Mouse (Mus musculus) liver, embryonic 12.5 days (tissue): Measurements from ENCODE around the gene Lrch3. TPM values are rescaled to one million over a fixed set of nuclear protein-coding genes. Genes with fewer than 3 reads are reported as not detected.
A peak's percentile ranks its signal among the peaks of the same experiment; 100 is the strongest.
"Not testable (repeated sequence)": the region's sequence is repeated elsewhere in the genome, so short reads cannot be mapped to it uniquely, and the experiment has no call there.

Source experiments
- ATAC-seq: fragments of 200-750 bp; cut with Nextera tagmentation; 2 replicates; pipeline ENCODE4 v1.8.0; 2017; ENCODE audit warnings: moderate number of reproducible peaks, mild to moderate bottlenecking, moderate library complexity
- H3K27ac ChIP-seq: fragments of 300-500 bp; sonication (generic); 2 replicates; pipeline ENCODE4 v1.5.1; 2016; ENCODE audit warnings: mild to moderate bottlenecking
- H3K27me3 ChIP-seq: fragments of 300-500 bp; sonication (generic); replicated peaks from 2 replicates; pipeline ENCODE4 v1.6.1; 2016; ENCODE audit warnings: mild to moderate bottlenecking, moderate library complexity
- H3K36me3 ChIP-seq: fragments of 300-500 bp; sonication (generic); 2 replicates; pipeline ENCODE4 v1.6.1; 2016; ENCODE audit warnings: mild to moderate bottlenecking, moderate library complexity
- H3K4me1 ChIP-seq: fragments of 300-500 bp; sonication (generic); 2 replicates; pipeline ENCODE4 v1.6.1; 2016
- H3K4me2 ChIP-seq: fragments of 300-500 bp; sonication (generic); 2 replicates; pipeline ENCODE4 v1.6.1; 2016; ENCODE audit warnings: mild to moderate bottlenecking, moderate library complexity
- H3K4me3 ChIP-seq: fragments of 300-500 bp; sonication (generic); 2 replicates; pipeline ENCODE4 v1.5.1; 2016; ENCODE audit warnings: mild to moderate bottlenecking, moderate library complexity
- H3K9ac ChIP-seq: fragments of 300-500 bp; sonication (generic); 2 replicates; pipeline ENCODE4 v1.6.1; 2016; ENCODE audit warnings: mild to moderate bottlenecking, moderate library complexity
- H3K9me3 ChIP-seq: fragments of 300-500 bp; sonication (generic); replicated peaks from 2 replicates; pipeline ENCODE4 v1.6.1; 2016; ENCODE audit warnings: mild to moderate bottlenecking, moderate library complexity
- WGBS: fragments of 180-500 bp; shearing (Covaris S2); methylation state at CpG from one replicate; pipeline ENCODE4 v1.1.7; 2016; ENCODE audit not compliant: insufficient replicate concordance; 5-methylcytosine and 5-hydroxymethylcytosine counted together
- polyA plus RNA-seq: library from polyadenylated mRNA; unstranded; fragments of >200 nt; fragmentation: Nextera tagmentation; extraction: Ambion mirVana; gene quantifications from 2 replicates; pipeline ENCODE4 v1.2.1, GENCODE M21; 2016

Lrch3 gene
- polyA plus RNA-seq, 1 experiment from 2014 or later = 9.9 TPM

- Histone ChIP-seq H3K4me1 (no peaks in the 10 kb centered on the region), H3K4me2 (no peak overlapping the region), H3K27ac (no peak overlapping the region), H3K36me3 (no peaks in the 10 kb centered on the region), H3K4me3 (no peak overlapping the region), H3K27me3 (no peaks in the 10 kb centered on the region), H3K9me3 (no peaks in the 10 kb centered on the region), H3K9ac (no peak overlapping the region)
- WGBS = 82% methylated on average over 4 of the region's 4 CpGs
- no peak for ATAC-seq
Observed at GRCm38 (mm10) chr16:33036006-33036405, 122.1 kb downstream of the Lrch3 start.

- no peak overlapping the region for H3K4me2 ChIP-seq
- no peak overlapping the region for H3K27ac ChIP-seq
- H3K9me3 ChIP-seq = no peaks in the 10 kb centered on the region
- 0 out of 2 replicates have a peak, but pooled peaks cover 4% of the 10 kb centered on the region for H3K4me1 ChIP-seq
- WGBS = 61% methylated on average over 1 of the region's 1 CpGs
- no peak for ATAC-seq
- no peak overlapping the region for H3K9ac ChIP-seq
- no peaks in the 10 kb centered on the region for H3K36me3 ChIP-seq
- H3K4me3 ChIP-seq = no peak overlapping the region
- H3K27me3 ChIP-seq = no peaks in the 10 kb centered on the region
Observed at GRCm38 (mm10) chr16:33042682-33043081, 128.8 kb downstream of the Lrch3 start.

GRCm38 (mm10) chr16:33043268-33043667 lies 129.4 kb downstream of the Lrch3 start:
- no peaks in the 10 kb centered on the region for H3K27me3 ChIP-seq
- H3K36me3 ChIP-seq = no peaks in the 10 kb centered on the region
- H3K27ac ChIP-seq = no peak overlapping the region
- ATAC-seq = no peak
- no peak overlapping the region for H3K4me3 ChIP-seq
- 0 out of 2 replicates have a peak, but pooled peaks cover 4% of the 10 kb centered on the region for H3K4me1 ChIP-seq
- H3K9me3 ChIP-seq = no peaks in the 10 kb centered on the region
- 34% methylated on average over 2 of the region's 2 CpGs for WGBS
- no peak overlapping the region for H3K9ac ChIP-seq
- no peak overlapping the region for H3K4me2 ChIP-seq

- Histone ChIP-seq H3K36me3 (no peaks in the 10 kb centered on the region), H3K27me3 (no peaks in the 10 kb centered on the region), H3K9me3 (no peaks in the 10 kb centered on the region), H3K27ac (no peak overlapping the region), H3K9ac (no peak overlapping the region), H3K4me1 (no peaks in the 10 kb centered on the region), H3K4me3 (no peak overlapping the region), H3K4me2 (no peak overlapping the region)
- 74% methylated on average over 1 of the region's 1 CpGs for WGBS
- no peak for ATAC-seq
Observed at GRCm38 (mm10) chr16:33048004-33048403, 134.1 kb downstream of the Lrch3 start.

GRCm38 (mm10) chr16:33048686-33049085 lies 134.8 kb downstream of the Lrch3 start:
- Histone ChIP-seq H3K4me1 (no peaks in the 10 kb centered on the region), H3K27ac (no peak overlapping the region), H3K4me3 (no peak overlapping the region), H3K36me3 (no peaks in the 10 kb centered on the region), H3K9me3 (no peaks in the 10 kb centered on the region), H3K9ac (no peak overlapping the region), H3K27me3 (no peaks in the 10 kb centered on the region), H3K4me2 (no peak overlapping the region)
- 70% methylated on average over 2 of the region's 2 CpGs for WGBS
- no peak for ATAC-seq

GRCm38 (mm10) chr16:33049809-33050208 lies 135.9 kb downstream of the Lrch3 start:
- Histone ChIP-seq H3K9ac (no peak overlapping the region), H3K36me3 (no peaks in the 10 kb centered on the region), H3K27ac (no peak overlapping the region), H3K9me3 (no peaks in the 10 kb centered on the region), H3K27me3 (no peaks in the 10 kb centered on the region), H3K4me1 (no peaks in the 10 kb centered on the region), H3K4me3 (peak overlapping the region; percentile 17), H3K4me2 (peak overlapping the region; percentile 33)
- 61% methylated on average over 16 of the region's 16 CpGs for whole genome bisulfite sequencing
- no peak for ATAC-seq

- ATAC-seq = no peak
- 61% methylated on average over 5 of the region's 5 CpGs for WGBS
- Histone ChIP-seq H3K9me3 (no peaks in the 10 kb centered on the region), H3K4me2 (no peak overlapping the region), H3K4me3 (no peak overlapping the region), H3K36me3 (peaks cover 7% of the 10 kb centered on the region), H3K4me1 (peaks cover 9% of the 10 kb centered on the region), H3K27ac (no peak overlapping the region), H3K27me3 (no peaks in the 10 kb centered on the region), H3K9ac (no peak overlapping the region)
Observed at GRCm38 (mm10) chr16:33053141-33053540, 139.2 kb downstream of the Lrch3 start.

- H3K4me3 ChIP-seq, H3K4me2 ChIP-seq, H3K27ac ChIP-seq, ATAC-seq, H3K9me3 ChIP-seq, H3K9ac ChIP-seq, H3K27me3 ChIP-seq: not testable (repeated sequence)
- WGBS = 67% methylated on average over 2 of the region's 2 CpGs
- peaks cover 27% of the 10 kb centered on the region for H3K4me1 ChIP-seq
- H3K36me3 ChIP-seq = peaks cover 25% of the 10 kb centered on the region
Observed at GRCm38 (mm10) chr16:33054927-33055326, 141.0 kb downstream of the Lrch3 start.

GRCm38 (mm10) chr16:33055655-33056054 lies 141.8 kb downstream of the Lrch3 start:
- 17% methylated on average over 10 of the region's 10 CpGs for WGBS
- Histone ChIP-seq H3K27ac (no peak overlapping the region), H3K4me1 (peaks cover 33% of the 10 kb centered on the region), H3K4me3 (peak overlapping the region; percentile 90), H3K4me2 (peak overlapping the region; percentile 70), H3K36me3 (peaks cover 32% of the 10 kb centered on the region), H3K9ac (peak overlapping the region; percentile 8; the same call in 1 of the 2 replicates), H3K27me3 (no peaks in the 10 kb centered on the region), H3K9me3 (no peaks in the 10 kb centered on the region)
- ATAC-seq = 0 out of 2 replicates have a peak, but pooled peaks have one; percentile 16

GRCm38 (mm10) chr16:33056095-33056785 lies 142.3 kb downstream of the Lrch3 start, which contains the start of the genes Iqcg and Rpl35a:
Gene Iqcg, minus strand, starts transcription at chr16:33056218.
Gene Rpl35a, plus strand, starts transcription at chr16:33056453.
- peak within 1 kb of the TSS; percentile 88 for H3K9ac ChIP-seq
- no peaks in the 10 kb centered on the region for H3K27me3 ChIP-seq
- peak; percentile 84 for ATAC-seq
- H3K4me1 ChIP-seq = peaks cover 39% of the 10 kb centered on the region
- under 1% methylated on average over 47 of the region's 47 CpGs for WGBS
- peak within 1 kb of the TSS; percentile 90 for H3K4me3 ChIP-seq
- no peaks in the 10 kb centered on the region for H3K9me3 ChIP-seq
- peak within 1 kb of the TSS; percentile 90 for H3K27ac ChIP-seq
- peak within 1 kb of the TSS; percentile 70 for H3K4me2 ChIP-seq
- H3K36me3 ChIP-seq = peaks cover 36% of the 10 kb centered on the region

- Histone ChIP-seq H3K9me3 (no peaks in the 10 kb centered on the region), H3K27ac (peak overlapping the region; percentile 90), H3K36me3 (peaks cover 36% of the 10 kb centered on the region), H3K4me1 (peaks cover 44% of the 10 kb centered on the region), H3K4me3 (peak overlapping the region; percentile 90), H3K9ac (peak overlapping the region; percentile 88), H3K4me2 (peak overlapping the region; percentile 70), H3K27me3 (no peaks in the 10 kb centered on the region)
- WGBS = under 1% methylated on average over 24 of the region's 24 CpGs
- peak; percentile 48 for ATAC-seq
Observed at GRCm38 (mm10) chr16:33056786-33057185, 142.9 kb downstream of the Lrch3 start.

- H3K4me3 ChIP-seq = peak overlapping the region; percentile 90
- no peaks in the 10 kb centered on the region for H3K27me3 ChIP-seq
- H3K36me3 ChIP-seq = peaks cover 36% of the 10 kb centered on the region
- peak overlapping the region; percentile 57 for H3K27ac ChIP-seq
- H3K4me2 ChIP-seq = peak overlapping the region; percentile 70
- peaks cover 53% of the 10 kb centered on the region for H3K4me1 ChIP-seq
- no peak for ATAC-seq
- 72% methylated on average over 16 of the region's 16 CpGs for WGBS
- H3K9me3 ChIP-seq = no peaks in the 10 kb centered on the region
- H3K9ac ChIP-seq = peak overlapping the region; percentile 88
Observed at GRCm38 (mm10) chr16:33058033-33058432, 144.1 kb downstream of the Lrch3 start.
